Mouse (Mus musculus): Measurements from ENCODE around the gene Mob3c. TPM values are rescaled to one million over a fixed set of nuclear protein-coding genes. Genes with fewer than 3 reads are reported as not detected.
A peak's percentile ranks its signal among the peaks of the same experiment; 100 is the strongest.

The Mob3c gene
- total RNA-seq, 2 experiments from 2014 or later: 3.9 to 7.2 TPM

DNA sequence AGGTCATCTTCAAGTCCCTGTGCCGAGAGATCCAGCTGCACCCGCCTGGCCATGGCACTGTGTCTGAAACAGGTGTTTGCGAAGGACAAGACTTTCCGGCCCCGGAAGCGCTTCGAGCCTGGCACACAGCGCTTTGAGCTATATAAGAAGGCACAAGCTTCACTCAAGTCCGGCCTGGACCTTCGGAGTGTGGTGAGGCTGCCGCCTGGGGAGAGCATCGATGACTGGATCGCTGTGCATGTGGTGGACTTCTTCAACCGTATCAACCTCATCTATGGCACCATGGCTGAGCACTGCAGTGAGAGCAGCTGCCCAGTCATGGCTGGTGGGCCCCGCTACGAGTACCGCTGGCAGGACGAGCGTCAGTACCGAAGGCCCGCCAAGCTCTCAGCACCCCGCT is 3.3 kb downstream of the Mob3c start:
- ATAC-seq (replicated peaks; ENCODE audit: poor library complexity): no peak

DNA sequence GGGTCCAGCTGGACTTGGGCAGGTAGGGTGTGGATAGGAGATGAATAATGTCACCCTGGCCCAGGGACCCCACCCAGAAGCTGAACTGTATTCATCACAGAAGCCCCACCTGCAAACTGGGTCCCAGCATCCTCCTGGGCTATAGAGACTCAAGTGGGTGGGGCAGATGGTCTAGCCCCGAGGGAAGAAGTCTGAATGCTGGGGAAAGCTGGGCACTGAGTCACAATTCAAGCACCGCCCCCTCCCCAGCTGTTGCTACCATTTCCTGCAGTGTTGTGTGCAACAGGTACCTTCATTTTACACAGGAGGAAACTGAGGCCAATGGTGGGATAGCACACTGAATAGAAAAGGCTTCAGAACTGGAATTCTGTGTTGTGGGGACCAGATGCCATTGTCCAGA is 4.1 kb downstream of the Mob3c start:
- ATAC-seq (replicated peaks; ENCODE audit: poor library complexity): no peak

DNA sequence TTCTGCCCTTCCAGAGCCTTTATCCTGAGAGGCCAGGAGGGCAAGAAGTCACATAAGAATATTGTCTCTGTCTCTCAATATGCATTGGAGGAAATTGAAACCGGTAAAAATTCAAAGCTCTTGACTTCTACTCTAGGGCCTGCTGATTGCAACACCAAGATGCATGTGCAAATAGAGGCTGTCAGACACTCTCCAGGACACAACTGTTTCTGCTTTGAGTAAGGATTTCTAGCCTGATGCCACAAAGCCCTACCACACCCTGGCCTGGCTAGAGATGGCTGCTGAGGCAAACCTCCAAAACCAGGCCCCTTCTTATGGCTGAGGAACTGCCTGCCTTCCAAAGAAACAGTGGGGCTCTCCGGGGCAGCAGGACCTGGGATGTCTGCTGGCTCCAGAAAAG is 7.7 kb downstream of the Mob3c start:
- ATAC-seq (replicated peaks; ENCODE audit: poor library complexity): 0 out of 2 replicates have a peak, but pooled peaks have one; percentile 17

DNA sequence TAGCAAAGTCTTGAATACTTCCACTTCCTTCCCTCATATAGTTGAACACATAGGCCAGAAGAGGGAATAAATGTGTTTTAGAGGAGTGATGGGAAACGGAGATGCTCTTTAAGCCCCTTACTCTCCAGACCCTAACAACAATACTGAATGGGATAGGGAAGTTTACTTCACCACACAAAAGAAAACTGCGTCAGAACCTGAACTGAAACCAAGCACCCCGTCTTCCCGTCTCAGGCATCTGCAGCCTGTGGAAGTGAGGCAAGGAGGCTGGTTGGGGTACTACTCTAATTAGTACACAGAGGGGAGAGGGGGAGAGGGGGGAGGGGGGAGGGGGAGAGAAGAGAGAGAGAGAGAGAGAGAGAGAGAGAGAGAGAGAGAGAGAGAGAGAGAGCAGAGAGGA is 10.3 kb downstream of the Mob3c start:
- ATAC-seq (replicated peaks; ENCODE audit: poor library complexity): peak; percentile 39

DNA sequence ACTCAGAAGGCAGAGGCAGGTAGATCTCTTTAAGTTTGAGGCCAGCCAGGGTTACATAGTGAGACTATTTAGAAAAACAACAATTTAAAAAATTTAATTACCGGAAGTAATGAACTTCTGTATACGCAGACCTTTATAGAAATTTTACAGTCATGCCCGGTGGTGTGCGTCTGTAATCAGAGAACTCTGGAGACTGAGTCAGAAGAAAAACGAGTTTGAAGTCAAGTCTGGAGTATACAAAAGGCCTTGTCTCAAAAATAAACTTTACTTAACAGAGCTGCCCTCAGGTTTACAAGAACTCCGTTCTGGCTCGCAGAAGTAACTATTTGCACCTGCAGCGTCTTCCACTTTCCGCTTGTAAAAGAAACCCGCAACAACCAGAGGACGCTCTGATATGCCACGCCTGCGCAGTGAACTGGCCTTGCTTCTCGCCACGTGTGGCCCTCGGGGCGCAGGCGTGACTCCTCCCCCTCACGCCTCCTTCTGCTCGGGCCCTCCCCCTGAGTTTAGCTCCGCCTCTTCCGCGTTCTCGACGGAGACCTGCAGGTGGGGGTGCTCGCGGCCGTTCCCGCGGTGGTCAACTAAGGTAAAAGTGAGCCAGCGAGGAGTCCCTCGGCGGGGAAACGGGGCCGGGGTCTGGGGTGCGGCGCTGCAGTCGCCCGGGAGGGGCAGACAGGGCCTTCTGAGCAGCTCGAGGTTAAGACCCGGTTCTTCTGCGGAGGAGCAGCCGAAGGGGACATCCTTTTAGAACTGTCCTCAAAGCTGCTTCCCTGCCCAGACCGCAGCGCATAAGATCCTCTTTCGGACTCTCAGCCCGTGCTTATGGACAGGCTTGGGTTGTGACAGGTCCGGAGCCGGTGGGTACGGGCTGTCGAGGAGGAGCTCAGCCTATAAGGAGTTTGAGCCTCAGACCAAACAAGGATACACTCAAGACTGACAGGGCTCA is 11.1 kb downstream of the Mob3c start, which contains the start of gene Mknk1:
Gene Mknk1, plus strand, starts transcription at position 503 of the 946 bp plus-strand sequence.
- peak; percentile 90 for ATAC-seq (replicated peaks; ENCODE audit: poor library complexity)

DNA sequence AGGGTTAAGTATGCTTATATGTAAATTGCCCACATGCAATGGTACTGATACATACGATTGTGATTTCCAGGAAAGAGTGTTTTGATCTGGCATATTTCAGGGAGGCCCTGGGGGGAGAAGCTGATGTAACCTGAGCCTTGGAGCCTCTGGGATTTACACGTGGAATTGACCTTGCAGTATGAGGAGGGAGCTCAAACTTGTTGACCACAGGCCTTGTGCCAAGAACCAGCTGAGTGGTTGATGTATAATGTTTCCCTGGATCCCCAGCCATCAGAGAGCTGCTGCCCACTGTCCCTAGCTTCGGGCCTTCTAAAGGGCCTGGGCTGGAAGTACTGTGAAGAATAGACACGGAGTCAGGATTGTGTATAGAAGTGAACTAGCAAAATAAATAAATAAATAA is 12.1 kb downstream of the Mob3c start:
- ATAC-seq (replicated peaks; ENCODE audit: poor library complexity): no peak

DNA sequence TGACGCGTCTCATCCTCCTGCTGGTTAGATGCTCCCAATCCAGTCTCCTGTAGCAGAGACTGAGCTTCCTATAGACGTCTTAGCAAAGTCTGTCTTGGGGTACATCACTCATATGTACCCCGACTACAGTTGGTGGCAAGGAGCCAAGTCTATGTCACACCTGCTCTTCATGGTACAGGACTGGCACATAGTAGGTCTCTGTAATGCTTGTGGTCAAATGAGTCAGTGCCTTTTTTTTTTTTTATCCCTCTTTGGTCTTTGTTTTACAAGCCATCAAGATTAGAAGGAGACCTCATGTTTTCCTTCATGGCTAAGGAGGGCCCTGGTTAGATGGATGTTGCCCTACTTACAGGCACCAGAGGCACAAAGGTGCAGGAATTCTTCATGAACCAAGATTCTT is 12.9 kb downstream of the Mob3c start:
- no peak for ATAC-seq (replicated peaks; ENCODE audit: poor library complexity)

DNA sequence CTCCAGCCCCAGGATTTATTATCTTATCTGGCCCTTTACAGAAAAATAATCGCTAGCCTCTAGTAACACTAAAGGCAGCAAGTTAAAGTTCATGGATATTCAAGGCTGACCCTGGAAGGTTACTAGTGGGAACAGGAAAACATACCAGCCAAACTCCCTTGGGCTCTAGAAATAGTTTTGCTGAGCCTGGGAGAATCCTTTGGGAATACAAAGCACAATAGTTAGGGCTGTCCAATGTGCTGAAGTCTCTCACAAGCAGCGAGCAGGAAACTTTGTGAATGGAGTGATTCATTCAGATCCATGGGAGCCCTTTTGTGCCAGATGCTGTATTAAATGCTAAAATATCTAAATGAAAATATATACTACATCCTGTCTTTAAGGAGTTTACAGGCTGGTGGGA is 18.8 kb downstream of the Mob3c start:
- no peak for ATAC-seq (replicated peaks; ENCODE audit: poor library complexity)

DNA sequence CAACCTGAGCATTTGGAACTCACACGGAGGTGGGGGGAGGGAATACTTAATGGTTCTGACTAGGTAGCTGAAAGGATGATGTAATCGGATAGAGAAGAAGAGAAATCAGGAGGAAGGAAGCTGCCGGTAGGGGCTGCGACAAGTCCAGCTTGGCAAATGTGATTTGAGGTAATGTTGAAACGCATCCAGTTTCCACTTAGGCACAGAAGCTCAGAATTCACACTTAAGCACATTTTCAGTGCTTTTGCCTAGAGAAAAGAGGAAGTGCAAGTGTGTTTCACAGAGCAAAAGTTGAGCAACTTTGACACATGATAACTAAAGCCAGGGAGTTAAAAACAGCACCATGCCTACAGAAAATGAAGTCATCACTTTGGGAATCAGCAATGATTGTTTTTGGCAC is 19.5 kb downstream of the Mob3c start:
- peak; percentile 72 for ATAC-seq (replicated peaks; ENCODE audit: poor library complexity)

DNA sequence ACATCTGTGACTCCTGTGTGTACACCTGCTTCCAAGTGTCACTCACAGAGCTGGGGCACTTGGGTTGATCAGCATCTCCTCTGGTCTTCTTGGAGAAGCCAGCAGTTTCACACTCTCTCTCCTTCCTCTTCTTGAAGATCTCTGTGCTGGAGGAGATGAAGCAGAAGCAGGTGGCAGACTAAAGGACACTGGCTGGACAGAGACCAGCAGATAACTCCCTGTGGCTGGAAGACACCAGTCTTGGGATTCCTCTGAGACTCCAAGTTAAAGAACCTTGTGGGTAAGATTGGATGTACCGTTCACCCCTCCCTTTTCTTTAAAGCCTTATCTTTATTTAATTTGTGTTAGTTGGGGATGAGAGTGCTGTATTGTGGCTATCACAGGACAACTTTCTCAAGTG is 20.2 kb downstream of the Mob3c start:
- ATAC-seq (replicated peaks; ENCODE audit: poor library complexity): peak; percentile 10

DNA sequence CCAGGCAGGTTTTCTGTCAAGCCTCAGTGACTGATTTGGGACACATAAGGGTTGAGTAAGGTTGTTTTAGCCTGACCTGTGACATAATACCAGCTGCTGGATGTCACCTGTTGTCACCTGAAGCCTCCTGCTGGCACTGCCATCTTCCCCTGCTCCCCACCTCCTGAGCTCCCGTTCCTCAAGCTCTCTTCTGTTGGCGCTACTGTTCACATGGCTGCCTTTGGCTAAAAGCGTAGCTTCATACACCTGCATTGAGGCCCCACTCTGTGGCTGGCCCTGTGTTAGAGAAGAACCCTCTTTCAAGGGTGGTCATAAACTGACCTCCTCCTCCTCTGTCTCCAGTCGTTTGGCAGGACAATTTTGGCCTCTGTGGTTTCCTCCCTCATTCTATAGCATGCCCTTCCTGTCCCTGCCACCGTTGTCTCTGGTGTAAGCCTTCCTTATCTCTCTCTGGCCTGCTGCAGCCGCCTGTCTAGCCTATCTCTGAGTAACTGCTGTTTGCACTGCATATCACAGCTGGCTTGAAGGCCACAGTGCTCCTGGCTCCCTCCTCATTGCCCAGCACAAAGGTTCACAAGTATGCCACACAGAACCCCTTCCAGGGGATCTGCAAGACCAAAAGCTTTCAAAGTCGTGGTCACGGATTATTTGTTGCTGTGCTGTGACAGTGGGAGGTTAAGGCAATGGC is 21.2 kb downstream of the Mob3c start:
- ATAC-seq (replicated peaks; ENCODE audit: poor library complexity): peak; percentile 81

DNA sequence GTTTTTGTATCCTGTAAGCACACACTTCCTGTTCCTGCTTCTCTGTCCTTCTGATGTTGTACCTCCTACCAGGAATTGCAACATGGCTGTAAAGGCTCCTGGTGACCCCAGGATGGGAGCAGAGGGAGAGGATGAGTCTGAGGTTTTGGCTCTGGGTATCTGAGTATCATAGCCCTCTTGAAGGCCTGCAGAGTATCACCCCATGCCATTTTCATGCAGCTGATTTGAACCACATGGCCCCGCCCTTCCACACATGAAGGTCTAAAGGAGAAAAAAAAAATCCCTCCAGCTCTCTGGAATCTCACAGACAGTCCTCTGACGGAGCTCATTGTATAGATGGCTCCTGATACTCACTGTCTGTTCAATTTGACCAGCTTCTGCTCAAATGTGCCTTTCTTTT is 22.2 kb downstream of the Mob3c start:
- no peak for ATAC-seq (replicated peaks; ENCODE audit: poor library complexity)

DNA sequence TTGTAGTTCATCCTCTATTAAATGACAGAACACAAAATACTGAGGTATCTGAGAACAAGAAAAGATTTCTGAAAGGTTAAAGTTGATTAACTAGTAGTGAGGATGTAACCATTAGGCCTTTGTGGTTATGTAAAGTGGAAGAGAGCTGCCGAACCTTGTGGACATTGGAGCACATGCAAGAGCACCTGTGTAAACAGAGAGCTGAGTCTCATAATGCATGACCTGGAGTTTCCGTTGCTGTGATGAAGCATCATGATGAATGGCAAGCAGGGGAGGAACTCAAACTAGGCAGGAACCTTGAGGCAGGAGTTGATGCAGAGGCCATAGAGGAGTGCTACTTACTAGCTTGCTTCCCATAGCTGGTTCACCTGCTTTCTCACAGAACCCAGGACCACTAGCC is 22.7 kb downstream of the Mob3c start:
- ATAC-seq (replicated peaks; ENCODE audit: poor library complexity): no peak

DNA sequence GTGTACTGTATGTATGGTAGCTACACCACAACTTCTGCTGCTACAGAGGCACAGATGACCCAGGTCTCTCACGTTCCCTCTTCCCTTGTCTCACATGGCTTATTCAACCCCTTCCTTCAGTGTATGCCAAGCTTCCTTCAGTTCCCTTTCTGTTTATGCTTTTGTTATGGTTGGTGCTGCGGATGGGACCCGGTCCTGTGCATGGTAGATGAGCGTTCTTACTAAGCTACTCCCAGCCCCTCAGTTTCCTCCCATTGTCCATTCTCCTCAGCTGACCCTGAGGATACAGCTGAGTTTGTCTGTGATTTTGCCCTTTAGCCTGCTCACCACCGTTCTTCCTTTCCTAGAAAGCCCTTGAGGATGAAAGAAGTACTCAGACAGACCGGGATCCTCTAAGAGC is 23.7 kb downstream of the Mob3c start:
- no peak for ATAC-seq (replicated peaks; ENCODE audit: poor library complexity)

DNA sequence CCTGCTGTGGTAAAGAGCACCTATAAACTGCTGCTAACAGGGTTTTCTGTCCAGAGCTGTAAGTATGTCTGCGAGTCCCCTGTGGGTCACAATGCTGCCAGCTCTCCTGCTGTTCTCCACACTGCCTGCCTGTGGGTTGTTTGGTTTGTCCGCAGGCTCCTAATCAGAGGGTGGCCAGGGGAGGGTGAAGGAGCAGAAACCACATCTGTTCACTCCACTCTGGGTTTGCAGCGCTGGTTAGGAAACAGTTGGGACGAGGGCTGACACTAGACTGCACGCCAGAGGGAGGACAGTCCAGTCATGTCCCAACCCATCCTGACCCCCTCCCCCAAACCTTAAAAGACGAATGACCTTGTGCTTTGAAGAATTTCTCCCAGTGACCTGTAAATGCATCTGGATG is 27.2 kb downstream of the Mob3c start:
- peak; percentile 35 for ATAC-seq (replicated peaks; ENCODE audit: poor library complexity)

DNA sequence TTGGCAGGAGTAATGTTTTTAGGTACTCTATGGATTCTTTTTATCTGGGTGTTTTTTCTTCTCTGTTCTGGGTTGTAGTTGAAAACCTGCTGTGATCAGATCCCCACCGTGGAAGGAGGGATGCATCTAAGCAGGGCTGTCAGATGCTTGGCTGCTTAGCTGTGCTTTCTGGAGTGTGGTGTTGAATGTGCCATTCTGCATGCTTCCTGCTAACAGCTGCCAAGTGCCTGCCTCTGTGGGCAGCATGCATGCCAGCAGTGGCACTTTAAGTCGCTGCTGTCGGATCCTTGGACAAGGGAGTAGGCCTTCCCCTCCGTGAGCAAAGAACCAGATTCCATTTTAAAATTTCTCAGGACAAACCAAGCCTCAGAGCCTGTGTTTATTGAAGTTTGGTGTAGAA is 27.7 kb downstream of the Mob3c start:
- no peak for ATAC-seq (replicated peaks; ENCODE audit: poor library complexity)

DNA sequence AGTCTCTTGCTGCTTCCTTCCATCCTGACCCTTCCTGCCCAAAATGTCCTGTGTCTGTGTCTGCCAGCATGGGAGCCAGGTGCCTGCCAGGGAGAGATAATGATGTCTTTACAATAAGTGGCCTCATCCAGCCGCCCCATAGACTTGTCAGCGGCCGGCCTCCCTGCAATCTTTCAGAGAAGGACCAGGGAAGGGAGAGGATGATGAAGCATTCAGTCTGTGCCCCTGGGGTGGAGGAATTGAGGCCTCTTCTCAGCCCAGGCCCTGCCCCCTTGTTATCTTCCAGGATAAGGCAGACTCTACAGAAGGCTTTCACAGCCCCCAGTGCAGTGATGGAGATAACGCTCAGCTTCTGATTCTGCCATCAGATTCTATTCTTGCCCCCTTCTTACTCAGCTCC is 28.4 kb downstream of the Mob3c start:
- peak; percentile 29; the same call in 1 of the 2 replicates for ATAC-seq (replicated peaks; ENCODE audit: poor library complexity)

DNA sequence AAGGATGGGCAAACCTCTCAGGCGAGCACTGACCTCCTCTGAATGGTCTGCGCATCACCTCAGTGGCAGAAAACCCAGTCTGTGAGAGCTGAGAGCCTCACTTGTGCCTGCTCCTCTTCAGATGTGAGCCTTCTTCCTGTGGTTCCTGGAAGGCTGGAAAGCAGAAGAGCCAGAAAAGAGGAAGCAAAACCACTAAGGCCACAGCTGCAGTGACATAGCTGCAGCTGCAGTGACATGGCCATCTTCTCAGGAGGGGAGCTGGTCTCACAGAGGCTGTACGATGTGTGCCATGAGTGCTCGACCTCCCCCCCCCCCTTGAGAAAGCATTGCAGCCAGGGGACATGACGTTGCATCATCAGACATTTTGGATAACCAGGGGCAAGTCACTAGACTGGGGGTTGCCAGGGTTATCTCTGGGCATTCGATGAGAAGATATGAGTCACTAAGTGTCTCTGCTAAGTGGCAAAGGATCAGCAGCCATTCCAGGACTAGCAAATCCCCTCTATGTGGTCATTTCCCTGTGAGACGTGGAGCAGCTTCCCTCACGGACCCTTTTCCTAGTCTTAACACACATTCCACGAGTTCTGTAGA is 29.5 kb downstream of the Mob3c start:
- ATAC-seq (replicated peaks; ENCODE audit: poor library complexity): peak; percentile 87

DNA sequence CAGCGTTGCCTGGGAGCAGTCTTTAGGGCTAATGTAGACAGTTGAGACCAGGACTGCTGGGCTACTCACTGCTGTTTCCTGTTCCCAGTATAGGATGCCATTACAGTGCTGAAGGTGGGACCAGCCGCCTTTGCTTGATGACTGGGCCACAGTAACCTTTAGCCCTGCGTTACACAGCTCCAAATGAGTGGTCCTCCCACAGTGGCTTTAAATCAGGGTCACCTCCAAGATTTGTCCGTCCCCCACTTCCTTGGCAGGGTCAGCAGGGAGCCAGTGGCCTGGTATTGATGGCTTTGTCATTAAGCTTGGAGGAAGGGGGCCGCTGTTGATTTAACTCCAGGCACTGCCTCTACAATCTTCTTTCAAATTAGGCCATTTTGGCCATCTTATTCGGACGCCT is 35.5 kb downstream of the Mob3c start:
- no peak for ATAC-seq (replicated peaks; ENCODE audit: poor library complexity)

DNA sequence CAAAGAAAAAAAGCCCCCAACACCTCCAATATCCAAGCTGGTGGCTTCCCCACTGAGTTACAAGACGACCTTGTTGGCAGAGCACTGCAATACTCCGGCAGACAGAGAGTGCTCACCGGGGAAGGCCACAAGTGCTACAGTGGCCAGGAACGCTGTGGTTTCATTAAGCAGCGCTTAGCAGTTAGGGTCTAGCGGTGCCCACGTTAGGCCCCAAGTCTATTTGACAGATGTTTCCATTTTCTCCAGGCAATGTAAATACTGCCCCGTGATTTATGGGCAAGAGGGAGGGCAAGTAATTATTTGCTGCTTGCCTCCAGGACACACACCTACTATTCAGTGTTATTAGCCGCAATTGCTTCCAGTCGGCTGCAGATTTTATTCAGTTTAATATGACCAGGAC is 36.0 kb downstream of the Mob3c start:
- ATAC-seq (replicated peaks; ENCODE audit: poor library complexity): no peak

DNA sequence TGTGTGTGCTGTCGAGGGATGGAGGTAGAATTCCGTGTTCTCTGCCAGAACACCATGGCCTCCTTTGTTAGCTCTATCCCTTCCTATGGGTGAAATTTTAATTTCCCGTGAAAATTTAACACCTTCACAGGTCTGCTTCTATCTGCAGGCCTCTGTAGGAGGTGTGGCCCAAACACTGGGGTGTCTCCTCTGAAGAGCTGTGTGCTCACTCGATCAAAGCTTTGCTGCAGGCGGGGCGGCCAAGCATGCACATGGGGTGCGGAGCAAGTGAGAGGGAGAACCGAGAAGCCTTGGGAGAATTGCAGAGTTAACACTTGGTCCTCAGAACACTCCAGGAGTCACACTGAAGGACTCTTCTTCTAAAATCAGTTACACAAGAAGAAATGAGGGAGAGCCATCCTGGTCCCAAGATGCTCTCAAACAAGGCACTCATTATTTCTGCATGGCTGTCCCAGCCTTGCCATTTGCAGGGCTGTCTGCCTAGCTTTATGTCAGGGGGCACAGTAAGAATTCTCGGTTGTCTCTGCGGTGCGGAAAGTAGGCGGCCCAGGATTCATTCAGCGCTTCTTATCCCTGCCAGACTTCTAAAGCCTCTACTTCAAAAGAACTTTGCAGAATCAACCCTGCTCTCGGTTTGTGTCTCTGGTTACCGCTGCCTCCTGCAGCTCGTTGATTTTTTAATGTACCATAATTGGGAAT is 41.8 kb downstream of the Mob3c start:
- ATAC-seq (replicated peaks; ENCODE audit: poor library complexity): no peak
